Mouse (Mus musculus): Measurements from ENCODE around the gene Fam3c.

GRCm38 (mm10) chr6:22378462-22378861 is 22.4 kb upstream of the Fam3c start:
- TF ChIP-seq CTCF (IDR thresholded peaks at IDR 0.05; ENCODE audit: low read depth) (no peak), EP300 (IDR thresholded peaks at IDR 0.05; ENCODE audit: low read depth) (no peak)
